Mouse (Mus musculus): ENCODE measurements around the gene Ndufaf3.
"Not testable (repeated sequence)": the region's sequence is repeated elsewhere in the genome, so short reads cannot be mapped to it uniquely, and the experiment has no call there.

The Ndufaf3 gene

DNA sequence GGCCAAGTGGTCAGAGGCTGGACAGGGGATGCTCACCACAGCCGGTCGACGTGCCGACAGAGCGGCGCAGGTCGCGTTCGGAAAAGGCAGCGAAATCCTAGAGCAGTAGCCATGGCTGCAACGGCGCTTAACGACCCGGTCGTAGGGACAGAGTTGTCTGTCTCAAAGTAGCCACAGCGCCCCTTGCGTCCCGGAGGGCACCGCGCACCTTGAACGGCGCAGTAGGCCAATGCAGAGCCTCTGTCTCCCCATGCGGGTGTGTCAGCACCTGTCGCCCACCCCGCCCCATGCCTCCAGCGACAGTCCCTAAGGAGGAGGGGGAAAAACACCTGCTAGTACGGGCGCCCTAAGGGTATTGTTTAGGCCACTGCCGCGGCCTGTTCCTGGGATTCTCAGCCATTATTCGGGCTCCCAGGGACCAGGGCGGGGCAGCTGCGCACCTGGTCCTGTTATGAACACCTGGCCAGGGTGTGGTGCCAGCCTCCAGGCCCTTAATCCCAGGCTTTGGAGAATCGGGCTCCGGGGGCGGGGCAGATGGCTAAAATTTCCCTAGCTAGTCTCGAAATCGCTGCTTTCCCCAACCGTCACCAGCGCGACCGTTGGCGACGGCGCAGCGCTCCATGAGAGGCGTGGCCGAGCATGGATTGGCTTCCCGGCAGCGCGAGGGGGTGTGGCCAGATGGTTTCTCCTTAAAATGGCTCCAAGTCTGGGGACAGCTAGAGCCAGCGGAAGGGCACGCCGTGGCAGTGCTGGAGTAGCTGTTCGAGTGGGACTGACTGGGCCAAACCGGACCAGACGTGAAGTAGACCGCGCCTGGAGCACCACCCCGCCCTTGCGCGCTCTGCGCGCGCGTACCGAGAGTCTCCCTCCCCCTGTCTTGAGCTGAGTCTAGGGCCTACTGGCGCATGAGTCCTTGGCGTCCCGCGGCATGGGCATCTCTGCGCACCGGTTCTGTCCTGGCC is at the start of gene Ndufaf3:
TSS of gene Ndufaf3 (minus strand) at position 620 of the 962 bp plus-strand sequence.
- DNase-seq (ENCODE audit: low read depth), result peak; percentile 97

DNA sequence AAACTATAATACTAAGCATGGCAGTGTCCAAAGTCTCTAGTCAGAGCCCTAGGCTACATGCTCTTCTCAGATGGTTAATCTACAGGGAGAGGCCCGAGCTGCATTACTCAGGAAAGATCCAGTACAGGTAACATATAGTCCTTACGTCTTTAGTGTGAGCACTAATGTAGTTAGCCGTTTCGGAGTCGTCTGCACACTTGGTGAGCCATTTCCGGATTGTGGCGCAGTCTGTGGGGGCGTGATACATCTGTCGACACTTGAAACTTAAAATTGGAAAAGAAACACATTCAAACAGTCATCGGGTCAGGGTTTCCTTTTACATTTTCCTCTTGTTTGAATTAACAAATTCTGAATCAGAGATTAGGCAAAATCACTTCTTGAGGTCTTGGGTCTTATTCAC is 44.3 kb upstream of the Ndufaf3 start:
- no peak for DNase-seq (ENCODE audit: low read depth)

DNA sequence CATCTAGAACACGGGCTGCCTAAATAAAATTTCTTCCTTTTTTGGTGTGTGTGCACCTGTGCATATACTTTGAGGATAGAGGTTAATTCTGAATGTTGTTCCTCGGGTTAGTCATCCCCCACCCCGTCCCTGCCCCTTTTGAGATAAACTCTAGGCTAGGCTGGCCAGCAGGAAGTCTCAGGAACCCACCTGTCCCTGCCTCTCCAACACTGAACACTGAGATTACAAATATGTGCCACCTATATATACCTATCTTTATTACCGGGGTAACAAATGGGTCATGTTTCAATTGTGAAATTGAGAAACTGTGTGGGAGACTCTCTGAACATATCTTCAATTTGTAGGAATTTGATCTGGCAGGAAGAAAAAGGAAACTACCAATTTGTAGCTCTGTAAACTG is 41.7 kb upstream of the Ndufaf3 start:
- no peak for DNase-seq (ENCODE audit: low read depth)

DNA sequence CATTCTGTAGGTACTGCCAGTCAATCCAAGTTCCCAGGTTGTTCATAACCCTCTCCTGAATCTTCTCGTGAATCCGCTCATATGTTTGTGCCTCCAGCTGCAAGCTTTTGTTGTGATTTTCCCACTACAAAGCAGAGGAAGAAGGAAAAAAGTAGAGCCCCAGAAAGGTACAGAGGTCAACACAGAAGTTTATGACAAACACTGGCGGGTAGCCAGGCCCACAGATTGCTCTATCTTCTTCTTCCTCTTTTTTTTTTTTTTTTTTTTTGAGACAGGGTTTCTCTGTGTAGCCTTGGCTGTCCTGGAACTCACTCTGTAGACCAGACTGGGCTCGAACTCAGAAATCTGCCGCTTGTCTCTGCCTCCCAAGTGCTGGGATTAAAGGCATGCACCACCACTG is 40.7 kb upstream of the Ndufaf3 start:
- not testable (repeated sequence) for DNase-seq (ENCODE audit: low read depth)

DNA sequence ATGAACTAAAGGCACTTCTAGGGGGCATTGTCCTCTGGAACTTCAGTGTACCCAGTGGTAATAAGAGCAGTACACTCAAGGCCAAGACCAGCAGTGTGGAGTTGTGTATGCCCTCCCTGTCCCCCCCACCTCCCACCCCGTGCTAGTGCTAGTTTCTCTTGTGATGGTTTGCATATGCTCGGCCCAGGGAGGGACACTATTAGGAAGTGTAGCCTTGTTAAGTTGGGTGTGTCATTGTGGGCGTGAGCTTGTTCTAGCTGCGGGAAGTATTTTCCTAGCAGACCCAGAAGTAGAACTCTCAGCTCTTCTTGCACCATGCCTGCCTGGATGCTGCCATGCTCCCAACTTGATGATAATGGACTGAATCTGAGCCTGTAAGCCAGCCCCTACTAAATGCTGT is 34.8 kb upstream of the Ndufaf3 start:
- DNase-seq (ENCODE audit: low read depth), result no peak

DNA sequence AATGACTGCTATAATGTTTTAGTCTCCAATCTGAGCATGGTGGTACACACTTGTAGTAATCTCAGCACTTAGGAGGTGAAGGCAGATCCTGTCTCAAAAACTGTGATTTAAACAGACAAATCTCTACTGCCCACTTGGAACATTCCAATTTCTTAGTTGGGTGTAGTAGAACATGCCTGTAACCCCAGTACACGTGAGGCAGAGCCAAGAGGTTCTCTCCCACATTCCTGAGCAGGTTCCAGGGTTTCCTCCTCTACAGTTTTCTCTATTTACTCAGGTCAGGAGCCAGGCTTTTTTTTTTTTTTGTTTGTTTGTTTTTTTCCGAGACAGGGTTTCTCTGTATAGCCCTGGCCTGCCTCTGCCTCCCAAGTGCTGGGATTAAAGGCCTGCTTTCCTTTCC is 32.8 kb upstream of the Ndufaf3 start:
- no peak for DNase-seq (ENCODE audit: low read depth)

DNA sequence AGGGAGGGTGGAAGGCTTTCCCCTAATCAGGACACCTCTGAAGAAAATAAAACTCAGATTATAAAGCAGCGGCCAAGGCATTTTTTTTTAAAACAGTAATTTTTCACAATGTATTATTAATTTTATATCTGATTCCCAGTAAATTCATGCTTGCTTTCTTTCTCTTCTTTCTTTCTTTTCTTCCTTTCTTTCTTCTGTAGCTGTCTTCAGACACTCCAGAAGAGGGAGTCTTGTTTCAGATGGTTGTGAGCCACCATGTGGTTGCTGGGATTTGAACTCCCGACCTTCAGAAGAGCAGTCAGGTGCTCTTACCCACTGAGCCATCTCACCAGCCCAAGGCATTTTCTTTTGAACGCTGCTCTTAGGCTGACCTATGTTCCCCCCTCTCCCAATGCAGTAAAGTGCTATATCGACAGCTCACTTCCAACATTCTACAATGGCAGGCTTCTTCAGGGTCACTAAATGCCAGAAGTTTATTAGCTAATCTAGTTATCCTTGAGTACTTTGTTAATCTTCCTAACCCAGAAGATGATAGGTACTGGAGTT is 31.9 kb upstream of the Ndufaf3 start:
- DNase-seq (ENCODE audit: low read depth), result no peak

DNA sequence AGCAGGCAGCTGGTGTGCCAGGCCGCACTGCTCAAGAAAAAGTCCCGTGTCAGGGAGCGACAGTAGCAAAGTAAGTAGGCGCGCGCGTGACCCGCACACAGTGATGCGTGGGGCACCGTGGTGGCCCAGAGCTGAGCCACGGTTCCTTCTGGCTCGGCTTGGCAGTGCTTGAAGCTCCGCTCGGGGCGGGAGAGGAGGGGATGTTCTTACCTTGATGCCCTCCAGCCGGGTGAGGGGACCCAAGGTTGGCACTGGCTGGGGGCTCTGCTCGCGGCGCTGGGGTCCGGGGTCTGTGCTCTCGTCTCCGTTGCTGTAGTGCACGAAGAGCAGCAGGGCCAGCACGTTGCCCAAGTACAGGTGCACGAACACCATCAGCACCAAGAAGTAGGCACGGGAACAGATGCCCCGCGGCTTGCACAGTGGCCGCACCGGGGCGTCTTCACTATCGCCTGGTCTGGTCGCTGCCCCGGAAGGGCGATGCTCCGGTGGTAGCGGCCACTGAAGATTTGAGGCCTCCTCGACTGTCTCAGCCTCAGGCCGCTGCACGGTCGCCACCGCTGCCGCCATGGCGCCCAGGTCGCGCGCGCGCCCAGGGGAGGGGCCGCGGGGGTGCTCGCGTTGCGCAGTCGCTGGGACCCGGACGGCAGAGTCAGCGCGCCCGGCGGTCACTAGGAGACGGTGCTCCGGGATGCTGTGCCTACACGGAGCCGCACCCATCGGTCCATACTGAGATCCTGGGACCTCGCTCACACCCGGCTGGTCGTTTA is 29.9 kb upstream of the Ndufaf3 start, which contains the start of gene P4htm:
TSS of gene P4htm (minus strand) at position 670 of the 767 bp plus-strand sequence.
- DNase-seq (ENCODE audit: low read depth), result peak; percentile 68

DNA sequence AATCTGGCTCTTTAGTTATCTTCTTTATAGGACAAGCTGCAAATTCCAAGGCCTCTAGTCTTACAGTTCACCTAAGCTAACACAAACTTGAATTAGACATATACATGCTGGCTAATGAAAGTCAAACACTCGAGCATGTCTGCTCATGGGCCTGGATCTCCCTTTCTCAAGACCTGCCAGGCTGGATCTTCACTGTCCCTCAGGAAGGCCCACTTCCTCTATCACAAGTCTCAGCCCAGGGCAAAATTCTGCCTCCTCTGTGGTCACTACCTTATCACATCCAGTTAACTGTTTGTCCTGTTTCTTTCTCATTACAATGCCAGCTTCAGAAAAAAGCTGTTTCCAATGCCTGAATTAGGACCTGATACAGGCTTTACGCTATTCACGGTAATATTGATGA is 27.1 kb upstream of the Ndufaf3 start:
- no peak for DNase-seq (ENCODE audit: low read depth)

DNA sequence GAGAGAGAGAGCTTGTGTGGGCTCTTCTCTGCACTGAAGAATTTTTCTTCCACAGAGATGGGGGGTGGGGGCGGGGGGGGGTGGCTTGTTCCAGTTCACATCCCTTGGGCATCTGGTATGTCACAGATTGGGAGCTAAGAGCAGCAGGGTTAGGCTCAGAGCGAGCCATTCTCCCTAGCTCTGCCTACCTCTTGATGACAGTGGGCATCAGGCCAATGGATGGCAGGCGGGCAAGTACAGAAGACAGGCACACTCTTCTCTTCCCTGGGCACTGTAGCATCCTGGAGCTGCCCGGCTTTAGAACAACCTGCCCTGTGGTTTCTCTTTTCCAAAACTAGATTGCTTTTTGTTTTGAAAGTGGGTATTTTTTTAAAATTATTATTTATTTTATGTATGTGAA is 24.2 kb upstream of the Ndufaf3 start:
- no peak for DNase-seq (ENCODE audit: low read depth)

DNA sequence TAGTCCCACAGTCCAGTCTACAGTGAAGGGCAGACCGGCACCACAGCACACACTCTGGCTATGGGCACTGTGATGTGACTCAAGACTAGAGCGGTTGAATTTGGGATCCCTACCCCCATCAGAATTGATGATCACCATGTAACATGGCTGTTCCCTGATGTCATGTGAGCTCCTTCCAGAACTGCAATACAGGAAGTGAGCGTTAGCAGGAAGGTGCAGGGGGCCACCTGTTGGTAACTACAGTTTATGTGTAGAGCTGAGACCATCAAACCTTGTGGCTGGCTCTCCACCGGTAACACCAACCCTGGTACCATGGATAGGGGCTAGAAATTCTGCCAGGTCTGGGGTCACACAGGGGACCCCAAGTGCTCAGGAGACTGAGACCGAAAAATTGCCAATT is 22.0 kb upstream of the Ndufaf3 start:
- peak; percentile 42 for DNase-seq (ENCODE audit: low read depth)

DNA sequence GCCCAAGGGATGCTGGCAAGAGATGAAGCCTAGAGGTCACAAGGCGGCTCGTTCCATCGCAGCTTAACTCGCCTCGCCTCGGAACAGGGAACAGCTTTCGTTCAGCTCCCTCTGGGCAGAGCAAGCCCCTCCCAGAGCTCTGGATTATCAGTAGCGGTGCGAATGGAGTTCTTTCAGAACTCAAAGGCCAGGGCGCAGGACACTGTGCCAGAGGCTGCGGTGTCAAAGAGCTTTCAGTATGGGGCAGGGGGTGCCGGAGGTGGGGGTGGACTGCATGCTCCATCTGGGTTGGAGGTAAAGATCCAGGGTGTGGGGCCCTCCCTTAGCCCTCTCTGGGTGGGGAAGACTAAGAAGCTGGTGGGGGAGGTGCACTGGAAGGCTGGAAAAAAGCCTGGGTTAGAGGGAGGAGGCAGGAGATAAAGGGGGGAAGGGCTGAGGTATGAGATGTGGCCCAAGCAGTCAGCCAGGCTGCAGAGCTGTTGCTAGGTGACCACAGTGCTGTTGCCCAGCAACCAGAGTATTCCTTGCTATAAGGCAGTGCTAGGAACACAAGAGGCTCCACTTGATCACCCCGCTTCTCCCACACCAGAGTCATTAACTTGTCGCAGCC is 20.4 kb upstream of the Ndufaf3 start:
- no peak for DNase-seq (ENCODE audit: low read depth)

DNA sequence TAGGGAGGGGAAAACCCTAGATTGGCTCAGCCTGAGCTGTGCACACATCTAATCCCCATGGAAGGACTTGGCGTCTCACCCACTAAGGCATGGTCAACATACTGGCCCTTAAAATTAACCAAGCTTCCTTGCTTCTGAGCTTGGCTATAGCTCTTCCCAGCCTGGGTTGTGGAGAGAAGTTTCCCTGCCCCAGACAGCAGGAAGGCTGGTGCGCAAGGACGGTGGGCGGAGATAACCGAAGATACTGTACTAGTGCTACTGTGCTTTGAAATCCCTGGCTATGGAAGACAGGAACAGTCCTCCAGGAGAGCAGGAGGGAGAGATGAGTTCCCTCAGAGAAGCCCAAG is 12.1 kb upstream of the Ndufaf3 start:
- no peak for DNase-seq (ENCODE audit: low read depth)

DNA sequence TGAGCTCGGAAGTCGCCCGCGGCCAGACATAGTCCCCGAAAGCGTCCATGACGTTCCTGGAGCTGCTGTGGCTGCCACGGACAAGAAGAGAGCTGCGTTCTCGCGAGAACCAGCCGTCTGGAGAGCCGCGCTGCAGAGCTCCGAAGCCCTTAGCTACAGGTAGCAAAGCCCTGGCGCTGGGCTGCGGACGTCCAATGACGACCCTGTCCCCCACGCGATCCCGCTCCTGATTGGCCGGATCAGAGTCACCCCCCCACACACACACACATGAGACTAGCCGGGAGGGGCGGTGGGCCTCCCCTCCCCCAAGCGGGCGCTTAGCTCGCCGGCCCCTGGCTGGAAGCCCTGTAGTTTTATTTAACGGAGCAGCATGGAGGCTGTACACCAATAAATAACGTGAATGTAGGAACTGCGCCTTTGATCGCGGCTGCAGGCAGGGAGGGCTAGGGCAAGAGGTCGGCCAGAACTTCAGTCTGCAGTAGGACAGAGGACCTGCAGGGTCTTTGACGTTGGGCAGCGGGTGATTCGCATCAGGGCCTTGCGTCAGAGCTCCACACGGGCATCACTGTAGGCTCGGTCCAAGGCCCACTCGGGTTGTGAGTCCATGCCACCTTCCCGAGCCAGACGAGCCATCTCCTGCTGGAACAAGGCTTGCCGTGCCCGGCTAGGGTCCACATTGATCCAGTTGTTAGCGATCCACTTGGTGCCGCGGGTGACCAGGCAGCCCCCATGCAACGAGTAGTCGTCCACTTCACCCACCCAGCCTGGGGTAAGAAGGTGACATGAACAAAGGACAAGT is 11.5 kb upstream of the Ndufaf3 start, which contains the start of gene Wdr6:
TSS of gene Wdr6 (minus strand) at position 195 of the 799 bp plus-strand sequence.
- DNase-seq (ENCODE audit: low read depth), result peak; percentile 93

DNA sequence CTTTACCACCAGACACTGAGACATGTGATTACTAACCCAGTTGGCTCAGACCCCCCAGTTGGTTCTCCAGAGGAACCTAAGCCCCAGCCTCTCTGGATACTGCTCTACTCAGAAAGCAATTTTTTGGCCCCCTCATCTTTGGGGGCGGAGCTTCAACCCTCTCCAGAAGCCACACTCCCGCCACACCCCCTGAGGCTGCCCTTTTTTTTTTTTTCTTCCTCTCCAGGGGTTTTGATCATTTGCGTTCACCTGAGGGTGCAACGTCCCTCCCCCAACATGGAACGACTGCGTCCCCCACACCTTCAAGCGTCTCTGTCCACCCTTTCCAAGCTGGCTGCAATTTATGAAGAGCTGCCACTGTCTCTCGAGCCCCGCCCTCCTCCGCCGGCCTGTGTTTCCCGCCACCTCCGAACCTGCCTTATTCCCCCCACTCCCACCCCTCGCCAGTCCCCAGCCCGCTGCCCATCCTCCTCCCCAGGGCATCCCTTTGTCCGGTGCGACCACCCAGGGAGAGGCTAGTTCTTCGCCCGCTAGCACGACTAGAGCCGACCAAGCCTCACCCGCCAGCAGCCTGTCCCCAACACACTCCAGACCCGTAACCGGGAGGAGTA is 10.8 kb upstream of the Ndufaf3 start:
- DNase-seq (ENCODE audit: low read depth), result peak; percentile 61

DNA sequence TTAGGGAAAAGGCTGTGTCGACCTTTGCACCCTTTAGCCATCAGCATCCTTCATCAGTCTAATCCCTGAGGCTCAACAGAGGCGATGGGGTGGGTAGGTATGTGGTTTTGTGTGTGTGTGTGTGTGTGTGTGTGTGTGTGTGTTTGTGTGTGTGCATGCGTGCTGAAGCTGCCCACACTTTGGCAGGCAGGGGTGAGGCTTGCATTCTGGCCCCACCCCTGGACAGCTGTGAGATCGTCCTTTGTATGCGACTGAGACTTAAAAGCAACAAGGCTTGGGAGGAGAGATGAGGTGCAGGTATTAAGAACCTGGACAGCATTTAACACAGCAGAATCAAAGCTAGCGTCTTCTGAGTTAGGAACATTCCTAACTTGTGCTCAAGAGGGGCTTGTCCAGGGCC is 9.8 kb upstream of the Ndufaf3 start:
- DNase-seq (ENCODE audit: low read depth), result no peak

DNA sequence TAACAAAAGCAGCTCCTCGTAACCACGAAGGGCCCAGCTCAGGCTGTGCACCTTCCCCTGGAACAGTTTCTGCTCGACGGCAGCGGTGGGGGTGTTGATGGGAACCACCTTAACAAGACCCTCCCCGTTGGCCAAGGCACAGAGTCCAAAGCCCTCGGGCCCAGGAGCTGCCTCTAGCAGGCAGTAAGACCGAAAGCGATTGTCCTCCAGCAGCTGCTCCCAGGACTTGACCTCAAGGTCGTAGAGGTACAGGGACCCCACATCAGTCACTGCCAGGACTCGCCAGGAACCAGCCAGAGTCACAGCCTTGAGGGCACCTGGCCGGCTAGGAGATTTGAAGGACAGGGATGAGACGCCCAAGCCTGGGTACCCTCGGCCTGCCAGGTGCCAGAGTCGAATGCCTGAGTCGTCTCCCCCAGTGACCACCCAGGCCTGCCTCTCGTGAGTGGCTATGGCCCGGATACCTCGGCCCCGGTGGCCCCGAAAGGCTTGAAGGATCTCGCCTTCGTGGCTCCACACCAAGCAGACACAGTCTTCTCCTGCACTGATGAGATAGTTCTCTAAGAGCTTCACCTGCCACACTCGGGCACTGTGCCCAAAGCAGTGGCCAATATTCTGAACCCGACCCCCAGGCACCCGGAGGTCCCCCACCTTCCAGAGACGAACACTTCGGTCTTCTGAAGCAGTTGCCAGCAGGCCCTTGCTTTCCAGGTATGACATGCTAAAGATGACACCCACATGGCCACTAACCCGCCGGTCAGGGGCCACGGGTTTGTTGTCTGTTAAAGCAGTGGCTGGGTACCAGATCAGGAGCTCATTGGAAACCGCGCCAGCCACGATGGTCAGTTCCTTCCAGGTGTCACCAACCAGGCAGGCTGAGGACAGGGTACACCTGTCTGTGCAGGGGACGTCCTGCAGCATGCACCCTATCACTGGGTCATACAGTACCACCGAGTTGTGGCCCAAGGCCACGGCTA is 8.4 kb upstream of the Ndufaf3 start:
- DNase-seq (ENCODE audit: low read depth), result no peak

DNA sequence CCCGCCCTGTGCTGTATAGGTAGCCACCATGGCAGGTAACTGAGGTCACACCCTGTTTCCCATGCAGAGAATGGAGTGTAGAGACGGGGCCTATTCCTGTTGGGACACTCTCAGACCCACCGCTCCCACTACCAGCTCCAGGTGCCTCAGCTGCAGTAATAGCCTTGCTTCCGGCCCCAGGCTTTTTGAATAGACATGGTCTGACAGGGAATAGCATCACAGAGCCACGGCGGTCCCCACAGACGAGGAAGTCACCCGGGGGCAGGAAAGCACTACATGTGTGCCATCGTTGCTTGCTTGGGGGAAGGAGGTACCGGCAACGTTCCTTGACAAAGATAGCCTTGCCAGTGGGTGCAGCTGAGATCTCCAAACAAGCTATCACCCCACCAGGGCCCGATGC is 7.7 kb upstream of the Ndufaf3 start:
- DNase-seq (ENCODE audit: low read depth), result no peak

DNA sequence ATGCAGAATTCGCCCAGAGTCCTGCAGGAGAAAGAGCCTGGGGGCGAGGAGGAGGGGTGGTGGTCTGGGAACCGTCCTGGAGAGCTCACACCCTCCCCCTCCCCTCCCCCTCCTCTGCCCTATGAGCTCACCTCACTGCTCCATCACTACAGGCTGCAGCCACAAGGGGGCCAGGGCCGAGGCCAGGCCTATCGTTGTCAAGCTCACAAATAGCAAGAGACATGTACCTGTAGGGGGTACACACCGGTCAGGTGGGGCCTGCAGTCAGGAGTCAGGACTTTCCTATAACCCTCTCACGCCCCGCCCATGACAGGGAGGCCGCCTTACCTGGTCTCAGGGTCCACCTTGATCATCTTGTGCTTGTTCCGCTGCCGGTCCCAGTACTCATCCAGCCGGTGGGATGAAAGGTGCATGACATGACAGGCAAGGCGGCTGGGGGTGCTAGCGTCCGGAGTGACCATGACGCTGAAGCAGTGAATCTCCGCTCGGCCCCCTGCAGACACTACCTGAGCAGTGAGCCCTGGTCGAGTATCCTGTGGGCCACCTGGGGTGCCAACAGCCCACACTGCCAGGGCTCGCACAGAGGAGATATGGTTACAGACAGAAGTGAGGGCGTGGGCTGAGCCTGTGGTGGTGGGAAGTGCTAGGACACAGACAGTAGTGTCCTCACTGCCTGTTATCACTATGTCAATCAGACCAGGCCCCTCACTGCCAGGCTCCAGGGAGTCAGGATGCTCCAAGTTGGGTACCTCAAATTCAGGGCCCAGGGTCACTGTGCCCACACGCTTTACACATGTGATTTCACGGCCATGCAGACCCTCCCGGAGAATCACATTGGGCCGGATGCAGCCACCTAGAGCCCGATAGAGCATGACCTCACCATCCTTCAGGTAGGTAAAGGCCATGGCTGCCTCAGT is 6.8 kb upstream of the Ndufaf3 start:
- peak; percentile 78 for DNase-seq (ENCODE audit: low read depth)
